Mouse (Mus musculus) ovary, adult 2 months (tissue): Measurements from ENCODE around the gene Ndufaf4. TPM values are rescaled to one million over a fixed set of nuclear protein-coding genes. Genes with fewer than 3 reads are reported as not detected.

Source experiments
- polyA plus RNA-seq: library from polyadenylated mRNA; depleted of rRNA; stranded (reverse); fragments of >200 nt; gene quantifications from 2 replicates; pipeline ENCODE4 v1.2.3, GENCODE M21; 2012; rRNA removed

The Ndufaf4 gene
- polyA plus RNA-seq, result 2.1 and 3.2 TPM in 2 replicates

DNA sequence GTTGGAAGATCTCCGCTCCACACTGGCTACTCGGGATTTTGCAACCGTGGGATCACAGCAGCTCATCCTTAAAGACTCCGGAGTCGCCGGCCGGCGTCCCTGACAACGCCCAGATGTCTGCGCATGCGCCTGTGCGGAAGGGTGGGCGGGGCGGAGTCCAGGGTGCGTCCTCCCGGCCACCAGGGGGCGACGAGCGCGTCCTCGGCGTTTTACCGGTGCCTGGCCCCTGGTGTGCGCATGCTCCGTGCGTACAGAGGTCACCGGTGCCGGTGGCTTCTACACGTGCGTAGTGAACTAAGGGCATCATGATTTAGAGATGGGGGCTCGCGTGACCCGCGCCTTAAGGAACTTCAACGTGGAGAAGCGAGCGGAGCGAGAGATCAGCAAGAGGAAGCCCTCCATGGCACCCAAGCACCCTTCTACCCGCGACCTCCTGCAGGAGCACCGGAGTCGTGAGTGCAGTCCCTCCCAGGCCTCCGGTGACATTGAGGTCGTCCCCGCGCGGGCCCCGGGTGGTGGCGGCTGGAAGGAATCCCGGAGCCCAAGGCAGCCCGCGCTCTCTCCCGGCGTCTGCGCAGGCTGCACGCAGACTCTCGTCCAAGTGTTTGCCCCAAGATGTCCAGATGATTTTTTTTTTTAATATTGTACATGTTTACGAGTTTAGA is at the start of gene Ndufaf4:
TSS of gene Ndufaf4 (plus strand) at position 233 of the 665 bp plus-strand sequence.

DNA sequence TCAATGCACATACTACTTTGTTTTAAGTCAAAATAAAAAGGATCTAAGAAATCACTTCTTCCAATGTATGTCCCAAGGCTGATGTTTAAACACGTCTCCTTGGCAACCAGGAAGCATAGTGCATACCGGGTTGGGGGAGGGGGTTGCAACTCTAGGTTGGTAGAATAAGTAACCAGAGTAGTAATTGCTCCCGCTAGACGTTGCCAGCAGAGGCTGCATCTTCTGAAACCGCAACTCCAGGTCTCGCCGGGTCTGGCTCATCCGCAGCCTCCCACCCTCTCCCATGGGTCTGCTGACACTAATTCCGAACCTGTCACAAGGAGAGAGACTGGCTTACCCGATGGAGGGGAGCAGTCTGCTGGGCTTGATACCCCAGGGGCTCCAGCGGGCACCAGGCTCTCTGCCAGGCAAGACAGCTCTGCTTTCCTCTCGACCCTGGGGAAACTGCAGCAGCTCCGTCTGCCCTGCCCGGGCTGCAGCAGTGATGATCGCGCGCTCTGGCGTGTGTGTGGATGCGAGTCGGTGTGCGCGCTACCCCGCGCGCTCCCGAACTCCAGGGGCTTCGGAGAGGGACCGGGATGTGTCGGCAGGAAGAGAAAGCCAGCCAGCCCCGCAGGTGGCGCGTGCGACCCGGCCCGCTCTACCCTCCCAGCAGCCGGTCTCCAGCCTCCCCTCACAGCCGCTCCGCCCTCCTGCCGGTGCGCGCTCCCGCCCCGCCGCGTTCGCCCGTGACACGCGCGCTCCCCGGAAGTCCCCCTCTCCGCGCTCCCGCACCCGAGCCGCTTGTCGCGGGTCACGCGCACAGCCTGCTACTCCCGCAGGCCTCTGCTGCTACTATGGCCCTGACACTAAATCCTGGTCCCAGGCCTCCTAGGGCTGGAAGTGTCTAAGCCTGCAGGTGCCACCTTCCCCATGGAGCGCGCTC is 47.2 kb upstream of the Ndufaf4 start, which contains the start of gene Klhl32:
TSS of gene Klhl32 (minus strand) at position 724 of the 925 bp plus-strand sequence.

Other genes with a start within 250 kb of the Ndufaf4 start
- 2.2 and 4.0 TPM in 2 replicates for gene Klhl32, start 47.0 kb upstream of the Ndufaf4 start, polyA plus RNA-seq
- gene Gpr63, start 68.3 kb downstream of the Ndufaf4 start, polyA plus RNA-seq, result 6.9 and 8.4 TPM in 2 replicates